In the genomic region with DNA sequence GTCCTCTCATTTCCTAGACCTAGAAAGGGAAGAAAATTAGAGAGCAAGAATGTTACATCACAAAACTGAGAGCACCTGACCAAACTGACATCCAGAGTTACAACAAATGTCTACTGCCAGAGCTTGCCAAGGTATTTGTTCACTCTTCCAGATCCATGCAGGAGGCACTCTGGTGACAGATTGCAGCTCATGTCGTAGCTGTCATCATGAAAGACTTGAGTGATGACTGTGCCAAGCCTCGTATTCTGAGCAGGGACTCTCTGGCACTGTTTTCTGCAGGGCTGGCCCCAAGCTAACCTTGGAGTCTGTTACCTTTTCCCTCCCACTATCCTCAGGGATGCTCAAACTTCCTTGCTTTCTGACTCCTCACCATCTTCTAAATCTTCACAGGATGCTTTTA, we compare ENCODE assay signal across 27 mouse cellular contexts.
A peak's percentile ranks its signal among the peaks of the same experiment; 100 is the strongest.
DNase-seq lines count a peak whose midpoint lies in the region; ATAC-seq and TF ChIP-seq lines count a peak whose summit lies in the region.
"Had no signal": no experiment of that assay in that cellular context is flagged by ENCODE, and none has a peak within 500 bp of the region (broad histone marks: within the 10 kb centered on the region; RNA-seq: fewer than 3 reads in every experiment).

No protein-coding gene starts in this region.

- no peak for TF ChIP-seq EP300 in lung, postnatal 0 days (IDR thresholded peaks at IDR 0.05)

- no peak overlapping the region for H3K27ac ChIP-seq in forebrain, embryonic 13.5 days
- H3K27ac ChIP-seq in forebrain, postnatal 0 days (ENCODE audit: low read depth, low read length): no peak overlapping the region
- H3K27ac ChIP-seq in lung, postnatal 0 days (ENCODE audit: low read length): no peak overlapping the region
- H3K27ac ChIP-seq: embryonic facial prominence, embryonic 12.5 days; hindbrain, embryonic 14.5 days; kidney, embryonic 15.5 days; limb, embryonic 10.5 days; limb, embryonic 15.5 days; liver, embryonic 13.5 days; midbrain, embryonic 15.5 days had no signal

- no peak overlapping the region for H3K4me3 ChIP-seq in forebrain, embryonic 13.5 days
- no peak overlapping the region for H3K4me3 ChIP-seq in forebrain, postnatal 0 days (ENCODE audit: low read depth, low read length)
- H3K4me3 ChIP-seq in lung, postnatal 0 days (ENCODE audit: low read depth, low read length): no peak overlapping the region
- H3K4me3 ChIP-seq: embryonic facial prominence, embryonic 12.5 days; heart, embryonic 12.5 days; kidney, embryonic 15.5 days; limb, embryonic 10.5 days; limb, embryonic 15.5 days; liver, embryonic 13.5 days; midbrain, embryonic 15.5 days had no signal

- ATAC-seq in forebrain, embryonic 13.5 days: peak; percentile 13; the same call in 1 of the 2 replicates
- ATAC-seq in forebrain, postnatal 0 days: no peak
- no peak for ATAC-seq in lung, postnatal 0 days
- ATAC-seq: midbrain, embryonic 15.5 days had no signal

- WGBS in forebrain, embryonic 13.5 days: 67% methylated on average over 2 of the region's 2 CpGs
- WGBS in forebrain, postnatal 0 days: 50% methylated on average over 2 of the region's 2 CpGs
- WGBS in lung, postnatal 0 days: 40% methylated on average over 2 of the region's 2 CpGs

- no peaks in the 10 kb centered on the region for H3K4me1 ChIP-seq in forebrain, embryonic 13.5 days
- no peaks in the 10 kb centered on the region for H3K4me1 ChIP-seq in forebrain, postnatal 0 days (ENCODE audit: insufficient read depth)
- H3K4me1 ChIP-seq in lung, postnatal 0 days (ENCODE audit: insufficient read depth, low read depth, low read length): no peaks in the 10 kb centered on the region
- H3K4me1 ChIP-seq: embryonic facial prominence, embryonic 12.5 days; heart, embryonic 12.5 days; kidney, embryonic 15.5 days; limb, embryonic 10.5 days; limb, embryonic 15.5 days; liver, embryonic 13.5 days; midbrain, embryonic 15.5 days had no signal

- H3K27me3 ChIP-seq in forebrain, embryonic 13.5 days: no peaks in the 10 kb centered on the region
- no peaks in the 10 kb centered on the region for H3K27me3 ChIP-seq in forebrain, postnatal 0 days (ENCODE audit: insufficient read depth, low read length)
- no peaks in the 10 kb centered on the region for H3K27me3 ChIP-seq in lung, postnatal 0 days (replicated peaks; ENCODE audit: insufficient read depth, low read length)
- H3K27me3 ChIP-seq: embryonic facial prominence, embryonic 12.5 days; heart, embryonic 12.5 days; kidney, embryonic 15.5 days; limb, embryonic 15.5 days; liver, embryonic 13.5 days; midbrain, embryonic 15.5 days had no signal

- DNase-seq in forebrain, postnatal 0 days: no peak
- DNase-seq in heart, postnatal 4 days: peak; percentile 20
- DNase-seq in heart, postnatal 36 days: no peak
- peak; percentile 31 for DNase-seq in brain, adult 2 months (ENCODE audit: low read depth, low spot score)
- peak; percentile 31 for DNase-seq in brain, embryonic 14.5 days (ENCODE audit: low read depth)
- DNase-seq in adrenal gland, adult 2 months: no peak
- DNase-seq in lung, postnatal 0 days (ENCODE audit: low spot score): no peak
- DNase-seq: adrenal gland, postnatal 36 days; B cell, adult 2 months; embryo, embryonic 11 days; gastrocnemius, postnatal 25 days; heart, adult 11 months; kidney, adult 18-20 months; kidney, postnatal 4 days; liver, embryonic 13.5 days; lung, adult 18-20 months; lung, postnatal 14 days; spleen, adult 18-20 months; thymus, postnatal 14 days had no signal

- no peak for TF ChIP-seq CTCF in forebrain, postnatal 0 days (IDR thresholded peaks at IDR 0.05; ENCODE audit: low read depth)
- no peak for TF ChIP-seq CTCF in brain, embryonic 14.5 days (IDR thresholded peaks at IDR 0.05; ENCODE audit: borderline replicate concordance, extremely low read depth, insufficient read depth, insufficient read length)
- no peak for TF ChIP-seq CTCF in lung, postnatal 0 days (IDR thresholded peaks at IDR 0.05)

- no peaks in the 10 kb centered on the region for H3K36me3 ChIP-seq in forebrain, embryonic 13.5 days (ENCODE audit: poor library complexity, severe bottlenecking)
- no peaks in the 10 kb centered on the region for H3K36me3 ChIP-seq in forebrain, postnatal 0 days (ENCODE audit: insufficient read depth)
- no peaks in the 10 kb centered on the region for H3K36me3 ChIP-seq in lung, postnatal 0 days (ENCODE audit: insufficient read depth, low read length)
- H3K36me3 ChIP-seq: embryonic facial prominence, embryonic 12.5 days; heart, embryonic 12.5 days; kidney, embryonic 15.5 days; limb, embryonic 10.5 days; limb, embryonic 15.5 days; liver, embryonic 13.5 days; midbrain, embryonic 15.5 days had no signal

- intact Hi-C loops in heart, postnatal 36 days (cut with DNase I): no loop called here

- no peak overlapping the region for H3K4me2 ChIP-seq in forebrain, embryonic 13.5 days
- no peak overlapping the region for H3K4me2 ChIP-seq in forebrain, postnatal 0 days (ENCODE audit: low read depth)
- no peak overlapping the region for H3K4me2 ChIP-seq in lung, postnatal 0 days (replicated peaks; ENCODE audit: low read depth, low read length)
- H3K4me2 ChIP-seq: embryonic facial prominence, embryonic 12.5 days; heart, embryonic 12.5 days; hindbrain, embryonic 14.5 days; kidney, embryonic 15.5 days; limb, embryonic 15.5 days; liver, embryonic 13.5 days; midbrain, embryonic 15.5 days had no signal

- TF ChIP-seq POLR2A in brain, embryonic 14.5 days (IDR thresholded peaks at IDR 0.05; ENCODE audit: borderline replicate concordance, extremely low read depth, insufficient read depth, insufficient read length, poor library complexity, severe bottlenecking): no peak

- no peak overlapping the region for H3K9ac ChIP-seq in forebrain, embryonic 13.5 days
- no peak overlapping the region for H3K9ac ChIP-seq in forebrain, postnatal 0 days
- no peak overlapping the region for H3K9ac ChIP-seq in lung, postnatal 0 days (replicated peaks; ENCODE audit: low read depth)
- H3K9ac ChIP-seq: embryonic facial prominence, embryonic 12.5 days; heart, embryonic 12.5 days; hindbrain, embryonic 14.5 days; kidney, embryonic 15.5 days; limb, embryonic 15.5 days; liver, embryonic 13.5 days; midbrain, embryonic 15.5 days had no signal

- H3K9me3 ChIP-seq in forebrain, embryonic 13.5 days (replicated peaks): no peaks in the 10 kb centered on the region
- H3K9me3 ChIP-seq in forebrain, postnatal 0 days (ENCODE audit: low read length): no peaks in the 10 kb centered on the region
- H3K9me3 ChIP-seq in lung, postnatal 0 days (ENCODE audit: low read length): no peaks in the 10 kb centered on the region
- H3K9me3 ChIP-seq: embryonic facial prominence, embryonic 12.5 days; heart, embryonic 12.5 days; kidney, embryonic 15.5 days; limb, embryonic 10.5 days; limb, embryonic 15.5 days; liver, embryonic 13.5 days; midbrain, embryonic 15.5 days had no signal

Comparison
In these comparisons a context has a peak if more than half of its experiments do, and no peak if none do; other contexts are left out.
1. DNase-seq: peak in heart, postnatal 4 days (single experiment), brain, adult 2 months (single experiment) and brain, embryonic 14.5 days (single experiment); none in forebrain, postnatal 0 days (single experiment), heart, postnatal 36 days (0 of 2), adrenal gland, adult 2 months (single experiment) and lung, postnatal 0 days (single experiment).